Mouse (Mus musculus): ENCODE measurements around the gene Mpp5. TPM values are rescaled to one million over a fixed set of nuclear protein-coding genes. Genes with fewer than 3 reads are reported as not detected.

Gene Mpp5
- polyA plus RNA-seq, 1 experiment from 2014 or later: 15.0 TPM

GRCm38 (mm10) chr12:78748113-78748512, 594 bp upstream of the Mpp5 start:
- ATAC-seq (ENCODE audit: insufficient number of reproducible peaks, insufficient read depth, low FRiP score, low read depth): no peak
- Histone ChIP-seq H3K4me3 (ENCODE audit: control insufficient read depth in 1 of 2, insufficient read depth in 1 of 2, low read depth in 1 of 2, low read length in 2 of 2) (peak overlapping the region; percentile 81 to 93), H3K9me3 (ENCODE audit: control insufficient read depth, low read length) (no peaks in the 10 kb centered on the region), H3K36me3 (ENCODE audit: control insufficient read depth, insufficient read depth, low read length) (no peaks in the 10 kb centered on the region), H3K27ac (replicated peaks in 1 of 2; ENCODE audit: control insufficient read depth in 1 of 2, insufficient read depth in 1 of 2, low read depth in 2 of 2, low read length in 2 of 2) (peak overlapping the region; percentile 45 to 69), H3K4me1 (ENCODE audit: control insufficient read depth in 2 of 2, insufficient read depth in 2 of 2, low read length in 2 of 2) (peaks cover 2 to 11% of the 10 kb centered on the region in 2 experiments; a peak in 3 of 4 replicates), H3K9ac (ENCODE audit: low read length) (peak overlapping the region; percentile 82), H3K27me3 (ENCODE audit: control insufficient read depth, insufficient read depth, low read length) (no peaks in the 10 kb centered on the region), H3K4me2 (ENCODE audit: low read length) (peak overlapping the region; percentile 99)
- WGBS: under 1% methylated on average over 10 of the region's 10 CpGs

- H3K4me3 ChIP-seq (ENCODE audit: control insufficient read depth in 1 of 2, insufficient read depth in 1 of 2, low read depth in 1 of 2, low read length in 2 of 2): peak overlapping the region; percentile 93 to 97
- H3K4me2 ChIP-seq (ENCODE audit: low read length): peak overlapping the region; percentile 66
- H3K4me1 ChIP-seq (ENCODE audit: control insufficient read depth in 2 of 2, insufficient read depth in 2 of 2, low read length in 2 of 2): peaks cover 2 to 11% of the 10 kb centered on the region in 2 experiments; a peak in 3 of 4 replicates
- no peaks in the 10 kb centered on the region for H3K27me3 ChIP-seq (ENCODE audit: control insufficient read depth, insufficient read depth, low read length)
- ATAC-seq (ENCODE audit: insufficient number of reproducible peaks, insufficient read depth, low FRiP score, low read depth): peak; percentile 40
- H3K36me3 ChIP-seq (ENCODE audit: control insufficient read depth, insufficient read depth, low read length): no peaks in the 10 kb centered on the region
- 0% methylated on average over 25 of the region's 25 CpGs for WGBS
- H3K9ac ChIP-seq (ENCODE audit: low read length): peak overlapping the region; percentile 94
- H3K27ac ChIP-seq (replicated peaks in 1 of 2; ENCODE audit: control insufficient read depth in 1 of 2, insufficient read depth in 1 of 2, low read depth in 2 of 2, low read length in 2 of 2): peak overlapping the region; percentile 96 to 97
- H3K9me3 ChIP-seq (ENCODE audit: control insufficient read depth, low read length): no peaks in the 10 kb centered on the region
Measured at GRCm38 (mm10) chr12:78749378-78749801, 683 bp downstream of the Mpp5 start.

GRCm38 (mm10) chr12:78761979-78762378, 13.3 kb downstream of the Mpp5 start:
- ATAC-seq (ENCODE audit: insufficient number of reproducible peaks, insufficient read depth, low FRiP score, low read depth): no peak
- H3K4me2 ChIP-seq (ENCODE audit: low read length): no peak overlapping the region
- no peak overlapping the region for H3K9ac ChIP-seq (ENCODE audit: low read length)
- no peak overlapping the region for H3K27ac ChIP-seq (replicated peaks in 1 of 2; ENCODE audit: control insufficient read depth in 1 of 2, insufficient read depth in 1 of 2, low read depth in 2 of 2, low read length in 2 of 2)
- H3K4me3 ChIP-seq (ENCODE audit: control insufficient read depth in 1 of 2, insufficient read depth in 1 of 2, low read depth in 1 of 2, low read length in 2 of 2): no peak overlapping the region
- H3K9me3 ChIP-seq (ENCODE audit: control insufficient read depth, low read length): no peaks in the 10 kb centered on the region
- H3K4me1 ChIP-seq (ENCODE audit: control insufficient read depth in 2 of 2, insufficient read depth in 2 of 2, low read length in 2 of 2): no peaks in the 10 kb centered on the region
- H3K27me3 ChIP-seq (ENCODE audit: control insufficient read depth, insufficient read depth, low read length): no peaks in the 10 kb centered on the region
- H3K36me3 ChIP-seq (ENCODE audit: control insufficient read depth, insufficient read depth, low read length): no peaks in the 10 kb centered on the region

- Histone ChIP-seq H3K9me3 (ENCODE audit: control insufficient read depth, low read length) (no peaks in the 10 kb centered on the region), H3K4me2 (ENCODE audit: low read length) (no peak overlapping the region), H3K4me1 (ENCODE audit: control insufficient read depth in 2 of 2, insufficient read depth in 2 of 2, low read length in 2 of 2) (peaks cover 0 to 24% of the 10 kb centered on the region in 2 experiments; a peak in 1 of 4 replicates), H3K4me3 (ENCODE audit: control insufficient read depth in 1 of 2, insufficient read depth in 1 of 2, low read depth in 1 of 2, low read length in 2 of 2) (no peak overlapping the region), H3K27ac (replicated peaks in 1 of 2; ENCODE audit: control insufficient read depth in 1 of 2, insufficient read depth in 1 of 2, low read depth in 2 of 2, low read length in 2 of 2) (peak overlapping the region in 1 of 2 experiments; percentile 28; a peak in 1 of 4 replicates), H3K9ac (ENCODE audit: low read length) (no peak overlapping the region), H3K36me3 (ENCODE audit: control insufficient read depth, insufficient read depth, low read length) (no peaks in the 10 kb centered on the region), H3K27me3 (ENCODE audit: control insufficient read depth, insufficient read depth, low read length) (no peaks in the 10 kb centered on the region)
- no peak for ATAC-seq (ENCODE audit: insufficient number of reproducible peaks, insufficient read depth, low FRiP score, low read depth)
- WGBS: 41% methylated on average over 6 of the region's 6 CpGs
Measured at GRCm38 (mm10) chr12:78769031-78769713, 20.5 kb downstream of the Mpp5 start.

- Histone ChIP-seq H3K9ac (ENCODE audit: low read length) (no peak overlapping the region), H3K4me1 (ENCODE audit: control insufficient read depth in 2 of 2, insufficient read depth in 2 of 2, low read length in 2 of 2) (peaks cover 0 to 22% of the 10 kb centered on the region in 2 experiments; a peak in 1 of 4 replicates), H3K4me2 (ENCODE audit: low read length) (peak overlapping the region; percentile 26; the same call in 1 of the 2 replicates), H3K27ac (replicated peaks in 1 of 2; ENCODE audit: control insufficient read depth in 1 of 2, insufficient read depth in 1 of 2, low read depth in 2 of 2, low read length in 2 of 2) (peak overlapping the region in 1 of 2 experiments; percentile 57; a peak in 1 of 4 replicates), H3K9me3 (ENCODE audit: control insufficient read depth, low read length) (no peaks in the 10 kb centered on the region), H3K27me3 (ENCODE audit: control insufficient read depth, insufficient read depth, low read length) (no peaks in the 10 kb centered on the region), H3K4me3 (ENCODE audit: control insufficient read depth in 1 of 2, insufficient read depth in 1 of 2, low read depth in 1 of 2, low read length in 2 of 2) (no peak overlapping the region), H3K36me3 (ENCODE audit: control insufficient read depth, insufficient read depth, low read length) (no peaks in the 10 kb centered on the region)
- 4% methylated on average over 2 of the region's 2 CpGs for WGBS
- no peak for ATAC-seq (ENCODE audit: insufficient number of reproducible peaks, insufficient read depth, low FRiP score, low read depth)
Measured at GRCm38 (mm10) chr12:78773211-78773610, 24.5 kb downstream of the Mpp5 start.

GRCm38 (mm10) chr12:78777916-78778315, 29.2 kb downstream of the Mpp5 start:
- Histone ChIP-seq H3K9me3 (ENCODE audit: control insufficient read depth, low read length) (no peaks in the 10 kb centered on the region), H3K27me3 (ENCODE audit: control insufficient read depth, insufficient read depth, low read length) (no peaks in the 10 kb centered on the region), H3K27ac (replicated peaks in 1 of 2; ENCODE audit: control insufficient read depth in 1 of 2, insufficient read depth in 1 of 2, low read depth in 2 of 2, low read length in 2 of 2) (no peak overlapping the region), H3K36me3 (ENCODE audit: control insufficient read depth, insufficient read depth, low read length) (no peaks in the 10 kb centered on the region), H3K4me2 (ENCODE audit: low read length) (no peak overlapping the region), H3K9ac (ENCODE audit: low read length) (no peak overlapping the region), H3K4me3 (ENCODE audit: control insufficient read depth in 1 of 2, insufficient read depth in 1 of 2, low read depth in 1 of 2, low read length in 2 of 2) (no peak overlapping the region), H3K4me1 (ENCODE audit: control insufficient read depth in 2 of 2, insufficient read depth in 2 of 2, low read length in 2 of 2) (peaks cover 0 to 10% of the 10 kb centered on the region in 2 experiments; a peak in 1 of 4 replicates)
- WGBS: 53% methylated on average over 2 of the region's 2 CpGs
- ATAC-seq (ENCODE audit: insufficient number of reproducible peaks, insufficient read depth, low FRiP score, low read depth): no peak

- Histone ChIP-seq H3K27me3 (ENCODE audit: control insufficient read depth, insufficient read depth, low read length) (no peaks in the 10 kb centered on the region), H3K27ac (replicated peaks in 1 of 2; ENCODE audit: control insufficient read depth in 1 of 2, insufficient read depth in 1 of 2, low read depth in 2 of 2, low read length in 2 of 2) (no peak overlapping the region)
Measured at GRCm38 (mm10) chr12:78778423-78779067, 29.8 kb downstream of the Mpp5 start.

More at GRCm38 (mm10) chr12:78778423-78779067, 29.8 kb downstream of the Mpp5 start:
- Histone ChIP-seq H3K36me3 (ENCODE audit: control insufficient read depth, insufficient read depth, low read length) (no peaks in the 10 kb centered on the region), H3K4me3 (ENCODE audit: control insufficient read depth in 1 of 2, insufficient read depth in 1 of 2, low read depth in 1 of 2, low read length in 2 of 2) (no peak overlapping the region), H3K4me2 (ENCODE audit: low read length) (no peak overlapping the region), H3K9me3 (ENCODE audit: control insufficient read depth, low read length) (no peaks in the 10 kb centered on the region), H3K9ac (ENCODE audit: low read length) (no peak overlapping the region), H3K4me1 (ENCODE audit: control insufficient read depth in 2 of 2, insufficient read depth in 2 of 2, low read length in 2 of 2) (peaks cover 0 to 5% of the 10 kb centered on the region in 2 experiments; a peak in 1 of 4 replicates)
- 82% methylated on average over 4 of the region's 4 CpGs for WGBS
- no peak for ATAC-seq (ENCODE audit: insufficient number of reproducible peaks, insufficient read depth, low FRiP score, low read depth)

All from heart, embryonic 14.5 days (tissue).